Mouse (Mus musculus): ENCODE measurements at regions not wholly inside any gene's neighbourhood (a gene's known extent, or its start where the extent isn't known, plus 50 kb on each side); places are given as distances from the start of the nearest gene placed in this dataset.

DNA sequence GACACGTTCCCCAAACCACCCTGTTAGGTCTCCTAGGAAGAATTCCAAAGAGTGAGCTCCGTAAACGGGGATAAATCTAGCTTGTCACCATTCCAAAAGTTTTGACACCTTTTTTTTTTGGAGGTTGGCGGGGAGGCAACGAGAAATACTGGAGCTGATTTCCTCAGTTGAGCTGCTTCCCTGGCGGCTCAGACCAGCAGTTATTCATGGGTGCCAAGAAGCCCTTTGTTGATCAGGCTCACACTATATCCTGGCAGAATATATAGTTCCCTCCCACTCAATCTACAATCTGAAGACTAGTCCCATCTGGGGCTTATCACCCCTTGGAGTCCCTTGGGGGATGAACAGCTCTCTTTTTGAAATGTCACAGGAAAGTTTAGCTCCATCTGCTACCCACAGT lies 77.5 kb upstream of the Tiam2 start:
- Histone ChIP-seq H3K27ac (peak overlapping the region; percentile 71), H3K9me3 (no peaks in the 10 kb centered on the region), H3K36me3 (no peaks in the 10 kb centered on the region), H3K4me1 (replicated peaks) (peaks cover 44% of the 10 kb centered on the region), H3K4me3 (no peak overlapping the region), H3K27me3 (ENCODE audit: insufficient read depth, poor library complexity, severe bottlenecking) (no peaks in the 10 kb centered on the region)
- WGBS: 90% methylated on average over 6 of the region's 6 CpGs
- DNase-seq (ENCODE audit: low spot score): no peak

DNA sequence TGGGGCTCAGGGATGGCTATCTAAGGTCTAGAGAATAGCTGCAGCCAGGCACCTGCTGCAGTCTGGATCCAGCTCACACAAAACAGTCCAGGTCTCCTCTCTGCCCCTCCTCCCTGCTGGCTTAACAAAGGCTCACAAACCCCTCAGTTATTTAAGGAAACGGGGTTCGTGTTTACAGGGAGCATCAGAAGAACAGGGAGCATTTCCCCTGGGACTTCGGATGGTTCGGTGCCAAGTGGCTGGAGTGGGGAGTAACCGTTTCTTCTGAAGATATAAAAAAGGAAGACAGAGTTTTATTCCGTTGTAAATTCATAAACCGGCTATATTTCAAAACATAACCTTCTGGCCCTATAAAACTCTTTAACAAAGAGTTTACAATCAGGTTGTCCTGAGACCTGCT lies 77.1 kb upstream of the Tiam2 start:
- WGBS: 88% methylated on average over 7 of the region's 7 CpGs
- peak overlapping the region; percentile 71 for H3K27ac ChIP-seq
- no peaks in the 10 kb centered on the region for H3K9me3 ChIP-seq
- no peaks in the 10 kb centered on the region for H3K36me3 ChIP-seq
- DNase-seq (ENCODE audit: low spot score): no peak
- no peaks in the 10 kb centered on the region for H3K27me3 ChIP-seq (ENCODE audit: insufficient read depth, poor library complexity, severe bottlenecking)
- no peak overlapping the region for H3K4me3 ChIP-seq
- H3K4me1 ChIP-seq (replicated peaks): peaks cover 43% of the 10 kb centered on the region

DNA sequence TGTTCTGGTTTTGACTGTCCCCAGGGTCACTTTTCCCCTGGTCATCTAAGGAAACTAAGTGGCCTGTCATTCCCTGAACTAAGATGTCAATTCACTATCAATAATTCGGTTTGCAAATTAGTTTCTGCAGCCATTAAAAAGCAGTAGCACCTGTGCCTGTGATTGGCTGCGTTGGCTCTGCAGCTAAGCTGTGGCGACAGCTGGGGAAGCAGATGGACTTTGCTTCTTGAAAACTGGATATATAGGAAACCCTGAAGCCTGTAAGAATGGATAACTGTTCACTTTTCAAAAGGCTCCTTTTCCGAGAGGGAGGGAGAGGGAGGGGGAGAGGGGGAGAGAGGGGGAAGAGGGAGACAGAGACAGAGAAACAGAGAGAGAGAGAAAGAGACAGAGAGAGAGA lies 75.2 kb upstream of the Tiam2 start:
- Histone ChIP-seq H3K4me3 (no peak overlapping the region), H3K27me3 (ENCODE audit: insufficient read depth, poor library complexity, severe bottlenecking) (no peaks in the 10 kb centered on the region), H3K27ac (no peak overlapping the region), H3K36me3 (0 out of 2 replicates have a peak, but pooled peaks cover under 1% of the 10 kb centered on the region), H3K9me3 (no peaks in the 10 kb centered on the region), H3K4me1 (replicated peaks) (peaks cover 25% of the 10 kb centered on the region)
- WGBS: 80% methylated on average over 4 of the region's 4 CpGs
- DNase-seq (ENCODE audit: low spot score): no peak

DNA sequence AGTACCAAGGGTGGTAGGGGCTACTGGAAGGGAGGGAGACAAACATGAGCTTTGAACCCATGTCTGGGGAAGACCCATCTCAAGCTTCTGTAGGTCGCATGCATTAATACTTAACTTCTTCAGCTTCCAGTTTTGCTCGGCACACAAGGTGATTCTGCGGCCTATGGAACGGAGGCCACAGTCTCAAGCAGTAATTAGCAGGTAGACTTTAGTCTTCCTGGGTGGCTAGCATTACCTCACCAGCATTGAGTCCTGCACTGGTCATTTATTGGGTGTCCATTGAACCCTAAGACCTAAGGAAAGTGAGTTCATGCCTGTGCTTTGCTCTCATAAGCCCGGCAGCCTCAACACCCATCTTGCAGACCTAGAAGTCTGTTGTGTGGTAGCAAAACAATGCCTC lies 74.4 kb upstream of the Tiam2 start:
- 96% methylated on average over 5 of the region's 5 CpGs for WGBS
- Histone ChIP-seq H3K36me3 (peaks cover 6% of the 10 kb centered on the region; the same call in 1 of the 2 replicates), H3K9me3 (no peaks in the 10 kb centered on the region), H3K27ac (no peak overlapping the region), H3K27me3 (ENCODE audit: insufficient read depth, poor library complexity, severe bottlenecking) (no peaks in the 10 kb centered on the region), H3K4me1 (replicated peaks) (peaks cover 17% of the 10 kb centered on the region), H3K4me3 (no peak overlapping the region)
- DNase-seq (ENCODE audit: low spot score): no peak

DNA sequence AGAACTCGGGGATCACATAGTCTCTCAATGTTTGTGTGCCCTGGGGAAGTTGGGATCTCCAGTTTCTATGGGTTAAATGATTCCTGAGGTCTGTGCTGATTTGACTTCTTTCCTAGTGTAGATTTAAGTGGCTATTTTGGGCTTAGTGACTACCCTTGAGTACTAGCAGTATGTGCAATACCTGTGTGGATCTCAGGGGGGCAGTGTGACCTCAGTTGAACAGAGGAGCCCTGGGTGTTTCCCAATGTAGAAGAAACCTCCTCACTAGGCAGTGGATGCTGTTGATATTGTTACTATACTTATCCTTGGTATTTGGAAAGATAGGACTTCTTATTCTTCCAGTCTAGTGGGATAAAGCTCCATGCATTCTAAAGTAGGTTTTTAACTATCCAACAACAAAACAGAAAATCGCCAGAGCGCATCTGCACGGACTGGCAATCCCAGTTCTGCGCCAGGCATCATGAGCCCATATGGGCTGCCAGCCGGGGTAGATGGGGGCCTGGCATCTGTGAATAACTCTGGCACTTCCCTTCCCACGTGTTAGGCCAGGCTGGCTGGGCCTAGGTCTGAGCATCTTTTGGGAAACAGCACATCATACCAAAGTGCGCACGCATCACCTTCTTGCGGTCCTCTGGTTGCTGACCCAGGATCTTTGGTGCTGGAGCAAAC lies 72.7 kb upstream of the Tiam2 start:
- Histone ChIP-seq H3K9me3 (no peaks in the 10 kb centered on the region), H3K36me3 (peaks cover 6% of the 10 kb centered on the region; the same call in 1 of the 2 replicates), H3K27me3 (ENCODE audit: insufficient read depth, poor library complexity, severe bottlenecking) (no peaks in the 10 kb centered on the region), H3K27ac (no peak overlapping the region), H3K4me1 (replicated peaks) (peaks cover 18% of the 10 kb centered on the region), H3K4me3 (no peak overlapping the region)
- peak; percentile 42 for DNase-seq (ENCODE audit: low spot score)
- WGBS: 87% methylated on average over 10 of the region's 10 CpGs

DNA sequence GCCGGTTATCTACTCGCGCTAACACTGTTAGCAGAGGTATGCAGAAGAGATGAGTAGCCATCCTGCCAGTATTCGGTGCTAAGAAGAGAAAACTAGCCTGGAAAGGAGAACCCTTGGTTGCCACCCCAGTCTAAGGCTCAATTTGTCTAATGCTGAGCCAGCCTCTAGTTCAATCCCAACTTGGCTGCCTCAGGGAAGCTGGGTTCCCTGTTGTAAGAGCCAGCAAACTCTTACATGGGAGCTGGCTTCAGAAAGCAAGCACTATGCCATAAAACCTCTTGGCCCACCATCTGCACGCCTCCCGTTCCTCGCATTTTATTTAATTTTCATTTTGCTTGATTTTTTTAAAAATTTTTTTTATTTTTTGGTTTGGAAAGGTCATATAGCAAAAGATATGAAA lies 69.6 kb upstream of the Tiam2 start:
- no peaks in the 10 kb centered on the region for H3K27me3 ChIP-seq (ENCODE audit: insufficient read depth, poor library complexity, severe bottlenecking)
- H3K36me3 ChIP-seq: peaks cover 6% of the 10 kb centered on the region; the same call in 1 of the 2 replicates
- no peak overlapping the region for H3K4me3 ChIP-seq
- WGBS: 94% methylated on average over 7 of the region's 7 CpGs
- H3K27ac ChIP-seq: peak overlapping the region; percentile 57; the same call in 1 of the 2 replicates
- H3K4me1 ChIP-seq (replicated peaks): peaks cover 13% of the 10 kb centered on the region
- no peak for DNase-seq (ENCODE audit: low spot score)
- no peaks in the 10 kb centered on the region for H3K9me3 ChIP-seq

DNA sequence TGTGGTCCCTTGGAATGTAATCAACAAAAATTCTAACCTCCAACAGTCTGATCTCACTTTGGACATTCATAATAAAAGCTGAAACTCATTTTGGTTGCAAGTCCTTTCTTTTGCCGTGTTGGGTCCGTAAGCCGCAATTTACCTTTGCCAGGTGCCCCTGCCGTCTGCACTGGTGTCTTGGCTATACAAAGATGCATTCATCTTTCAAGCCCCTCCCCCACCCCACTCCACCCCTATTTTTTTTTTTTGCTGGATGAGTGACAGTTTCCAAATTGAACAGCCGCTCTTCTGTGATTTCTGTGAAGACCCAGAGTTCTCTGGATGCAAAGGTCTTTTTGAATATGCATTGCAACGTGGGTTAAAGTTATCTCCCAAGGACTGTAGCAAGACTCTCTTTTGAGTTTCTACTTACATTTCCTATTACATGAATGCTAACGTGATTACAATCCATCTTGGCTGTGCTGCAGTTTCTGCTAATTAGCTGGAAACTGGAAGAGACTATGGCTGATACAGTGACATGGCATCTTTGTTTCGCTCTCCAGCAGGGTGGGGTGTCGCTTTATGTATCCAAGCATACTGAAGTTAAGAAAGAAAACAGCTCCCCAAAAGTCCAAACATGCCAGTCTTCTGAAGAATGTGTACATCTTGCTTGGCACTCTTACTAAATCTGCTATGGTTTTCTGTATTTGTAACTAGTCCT lies 67.4 kb upstream of the Tiam2 start:
- WGBS: 78% methylated on average over 9 of the region's 9 CpGs
- Histone ChIP-seq H3K4me1 (replicated peaks) (peaks cover 17% of the 10 kb centered on the region), H3K9me3 (no peaks in the 10 kb centered on the region), H3K27ac (peak overlapping the region; percentile 59; the same call in 1 of the 2 replicates), H3K4me3 (no peak overlapping the region), H3K27me3 (ENCODE audit: insufficient read depth, poor library complexity, severe bottlenecking) (no peaks in the 10 kb centered on the region), H3K36me3 (peaks cover 6% of the 10 kb centered on the region; the same call in 1 of the 2 replicates)
- DNase-seq (ENCODE audit: low spot score): no peak

DNA sequence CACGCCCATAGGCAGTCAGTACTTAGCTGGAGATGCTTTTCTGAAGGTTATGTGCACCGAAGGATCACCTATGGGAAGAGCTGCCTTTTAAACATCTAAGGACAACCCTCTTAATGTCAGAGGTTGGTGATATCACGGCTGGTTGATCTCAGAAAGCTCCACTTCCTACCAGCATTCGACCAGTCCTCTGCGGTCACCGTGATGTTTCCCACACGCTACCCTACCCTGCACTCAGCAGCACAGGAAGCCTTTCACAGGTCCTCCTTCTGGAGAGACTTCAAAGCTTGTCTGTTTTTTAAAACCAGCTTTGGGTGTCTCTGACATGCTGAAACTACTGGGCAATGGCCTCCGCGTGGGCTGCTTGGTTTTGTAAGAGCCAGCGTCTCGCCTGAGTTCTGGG lies 65.6 kb upstream of the Tiam2 start:
- no peak overlapping the region for H3K4me3 ChIP-seq
- peaks cover 17% of the 10 kb centered on the region for H3K4me1 ChIP-seq (replicated peaks)
- no peak for DNase-seq (ENCODE audit: low spot score)
- no peak overlapping the region for H3K27ac ChIP-seq
- peaks cover 6% of the 10 kb centered on the region; the same call in 1 of the 2 replicates for H3K36me3 ChIP-seq
- no peaks in the 10 kb centered on the region for H3K9me3 ChIP-seq
- 94% methylated on average over 11 of the region's 11 CpGs for WGBS
- H3K27me3 ChIP-seq (ENCODE audit: insufficient read depth, poor library complexity, severe bottlenecking): no peaks in the 10 kb centered on the region

DNA sequence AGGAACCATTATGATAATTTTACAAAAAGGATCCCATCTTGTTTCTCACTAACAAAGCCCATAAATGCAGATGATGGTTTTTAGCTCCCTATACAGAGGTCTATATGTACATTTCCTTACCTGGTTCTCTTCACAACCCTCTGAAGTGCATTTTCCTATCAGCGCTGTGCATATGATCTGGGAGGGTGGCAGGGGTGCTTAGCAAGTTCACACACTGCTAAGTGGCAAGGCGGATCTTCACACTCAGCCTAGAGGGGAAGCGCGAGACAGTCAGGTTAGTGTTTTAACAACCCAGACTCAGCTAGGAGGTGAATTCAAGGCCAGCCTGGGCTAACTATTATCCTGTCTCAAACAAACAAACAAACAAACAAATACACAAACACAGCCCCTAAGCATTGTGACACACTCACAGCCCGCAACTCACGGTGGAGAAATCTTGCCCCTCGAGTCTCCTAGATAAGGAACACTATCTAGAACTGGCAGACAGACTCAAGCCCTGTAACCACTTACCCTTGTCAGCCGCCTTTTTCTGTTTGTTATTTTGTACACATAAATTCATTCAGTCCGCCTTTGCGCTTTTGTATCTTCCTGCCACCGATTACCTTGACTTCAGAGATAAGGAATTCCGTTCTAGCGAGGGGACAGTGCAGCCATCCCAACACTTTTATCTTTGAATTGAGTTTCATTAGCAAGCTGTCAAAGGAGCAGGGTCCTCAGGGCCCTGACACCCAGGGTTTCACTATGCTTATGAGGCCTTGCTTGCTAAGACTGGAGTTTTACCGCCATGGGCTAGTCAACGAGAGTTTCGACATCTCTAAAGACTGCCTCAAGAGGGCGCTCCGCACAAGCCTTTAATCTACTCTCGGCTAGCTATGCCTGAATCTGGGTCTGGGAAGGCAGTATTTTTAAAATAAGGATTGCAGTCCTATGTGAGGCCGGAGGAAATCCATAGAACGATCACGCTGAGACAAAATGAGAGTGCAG lies 53.0 kb upstream of the Tiam2 start:
- Histone ChIP-seq H3K36me3 (no peaks in the 10 kb centered on the region), H3K27ac (no peak overlapping the region), H3K4me1 (replicated peaks) (peaks cover 30% of the 10 kb centered on the region), H3K4me3 (no peak overlapping the region), H3K27me3 (ENCODE audit: insufficient read depth, poor library complexity, severe bottlenecking) (no peaks in the 10 kb centered on the region), H3K9me3 (no peaks in the 10 kb centered on the region)
- 50% methylated on average over 22 of the region's 22 CpGs for WGBS
- peak; percentile 81 for DNase-seq (ENCODE audit: low spot score)

DNA sequence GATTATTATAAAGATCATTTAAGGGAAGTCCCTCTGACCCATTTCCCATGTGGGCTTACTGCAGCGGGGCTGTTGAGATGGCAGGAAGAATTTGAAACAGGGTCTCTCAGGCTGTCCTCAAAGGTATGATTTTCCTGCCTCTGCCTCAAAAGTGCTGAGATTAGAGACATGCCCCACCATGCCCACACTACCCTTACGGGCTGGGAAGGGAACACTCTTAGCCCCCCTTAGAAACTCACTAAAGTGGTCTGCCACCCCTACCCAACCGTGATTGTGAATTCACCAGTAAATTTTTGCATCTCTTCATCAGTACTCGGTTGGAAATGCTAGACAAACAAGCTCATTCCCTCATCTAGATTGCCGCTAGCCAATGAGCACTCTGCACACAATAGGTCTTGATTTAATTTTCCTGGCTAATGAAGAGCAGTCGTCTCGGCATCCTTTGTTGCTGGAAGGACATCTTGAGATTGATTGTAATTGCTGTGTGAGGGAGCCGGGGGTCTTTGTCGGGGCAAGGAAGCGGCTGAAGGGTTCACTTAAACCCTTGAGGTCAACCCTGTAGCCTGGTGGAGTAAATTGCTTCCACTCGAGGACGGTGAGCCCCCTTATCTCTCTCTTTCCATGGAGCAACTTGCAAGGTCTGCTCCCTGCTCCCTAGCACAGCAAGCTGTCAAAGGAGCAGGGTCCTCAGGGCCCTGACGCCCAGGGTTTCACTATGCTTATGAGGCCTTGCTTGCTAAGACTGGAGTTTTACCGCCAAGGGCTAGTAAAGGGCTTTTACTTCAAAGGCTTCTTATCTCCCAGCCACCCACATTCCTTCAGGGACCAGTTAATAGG lies 51.7 kb upstream of the Tiam2 start:
- Histone ChIP-seq H3K4me1 (replicated peaks) (peaks cover 30% of the 10 kb centered on the region), H3K27me3 (ENCODE audit: insufficient read depth, poor library complexity, severe bottlenecking) (no peaks in the 10 kb centered on the region), H3K4me3 (no peak overlapping the region), H3K27ac (peak overlapping the region; percentile 85), H3K36me3 (no peaks in the 10 kb centered on the region), H3K9me3 (no peaks in the 10 kb centered on the region)
- DNase-seq (ENCODE audit: low spot score): peak; percentile 52
- 11% methylated on average over 14 of the region's 14 CpGs for WGBS
